ENCODE assay signal across 18 mouse cellular contexts in genomic region chr5:110906708-110907107, GRCm38 (mm10).
"Had no signal": no experiment of that assay in that cellular context is flagged by ENCODE, and none has a peak within 500 bp of the region (broad histone marks: within the 10 kb centered on the region; RNA-seq: fewer than 3 reads in every experiment).

No protein-coding gene starts in this region.

- H3K36me3 ChIP-seq: liver, embryonic 15.5 days; lung, embryonic 15.5 days; midbrain, embryonic 15.5 days; stomach, embryonic 15.5 days had no signal

- H3K9ac ChIP-seq: liver, embryonic 15.5 days; liver, postnatal 0 days; lung, embryonic 15.5 days; midbrain, embryonic 13.5 days; midbrain, embryonic 15.5 days; neural tube, embryonic 13.5 days; neural tube, embryonic 15.5 days; stomach, embryonic 15.5 days had no signal

- H3K4me1 ChIP-seq: midbrain, embryonic 13.5 days; midbrain, embryonic 15.5 days; neural tube, embryonic 13.5 days; neural tube, embryonic 15.5 days; stomach, embryonic 15.5 days had no signal

- ATAC-seq: liver, postnatal 0 days; lung, postnatal 0 days; midbrain, embryonic 13.5 days; midbrain, embryonic 15.5 days had no signal

- DNase-seq: liver, postnatal 0 days; lung, adult 2 months; lung, postnatal 14 days; lung, postnatal 36 days; right cerebral cortex, postnatal 14 days; thymus, postnatal 14 days; thymus, postnatal 36 days had no signal

- H3K4me2 ChIP-seq: liver, embryonic 15.5 days; lung, embryonic 15.5 days; midbrain, embryonic 11.5 days; midbrain, embryonic 13.5 days; midbrain, embryonic 15.5 days; neural tube, embryonic 13.5 days; neural tube, embryonic 15.5 days; stomach, embryonic 15.5 days had no signal

- H3K27ac ChIP-seq: liver, embryonic 15.5 days; lung, embryonic 15.5 days; macrophage; midbrain, embryonic 13.5 days; midbrain, embryonic 15.5 days; neural tube, embryonic 13.5 days; neural tube, embryonic 15.5 days; stomach, embryonic 15.5 days; stomach, postnatal 0 days had no signal

- H3K27me3 ChIP-seq: liver, embryonic 15.5 days; lung, embryonic 15.5 days; midbrain, embryonic 13.5 days; midbrain, embryonic 15.5 days; neural tube, embryonic 13.5 days; neural tube, embryonic 15.5 days; stomach, embryonic 15.5 days had no signal

- H3K4me3 ChIP-seq: liver, embryonic 15.5 days; lung, embryonic 15.5 days; midbrain, embryonic 13.5 days; midbrain, embryonic 15.5 days; neural tube, embryonic 13.5 days; neural tube, embryonic 15.5 days; stomach, embryonic 15.5 days had no signal

- H3K9me3 ChIP-seq: liver, embryonic 15.5 days; lung, embryonic 15.5 days; midbrain, embryonic 13.5 days; midbrain, embryonic 15.5 days; neural tube, embryonic 15.5 days; stomach, embryonic 15.5 days had no signal
